Mouse (Mus musculus): ENCODE results near the gene Rpl5. TPM values are rescaled to one million over a fixed set of nuclear protein-coding genes. Genes with fewer than 3 reads are reported as not detected.

The Rpl5 gene
- total and polyA plus RNA-seq, 3 experiments, result 12.5 to 31.4 (median 29.2) TPM

- TF ChIP-seq CTCF (IDR thresholded peaks at IDR 0.05) (peak; percentile 93), POLR2A (IDR thresholded peaks at IDR 0.05; ENCODE audit: insufficient read depth, low read depth, low read length) (no peak)
- H3K4me1 ChIP-seq (ENCODE audit: control insufficient read depth, insufficient read depth, low read length), result peaks cover 2% of the 10 kb centered on the region
- no peaks in the 10 kb centered on the region for H3K79me2 ChIP-seq (replicated peaks; ENCODE audit: control insufficient read depth, insufficient read depth, low read length)
- H3K4me3 ChIP-seq, result no peak overlapping the region
- intact Hi-C loops (cut with DNase I), result loop anchor here (1.0 to 5.0 kb wide), 5 partner anchors 65 to 241 kb away; no protein-coding TSS in a partner anchor
- DNase-seq, result no peak
- H3K27ac ChIP-seq, result no peak overlapping the region
- WGBS, result 75% methylated on average over 2 of the region's 2 CpGs
- H3K27me3 ChIP-seq (ENCODE audit: control insufficient read depth, insufficient read depth, low read length), result no peaks in the 10 kb centered on the region
- H3K36me3 ChIP-seq (ENCODE audit: control insufficient read depth, insufficient read depth, low read length), result no peaks in the 10 kb centered on the region
- 0 out of 2 replicates have a peak overlapping the region, but pooled peaks have one; percentile 41 for H3K9ac ChIP-seq (ENCODE audit: low read depth, low read length)
Observed at GRCm38 (mm10) chr5:107921400-107922252, 21.3 kb downstream of the Rpl5 start.

GRCm38 (mm10) chr5:107922836-107923235 is 22.5 kb downstream of the Rpl5 start:
- Histone ChIP-seq H3K4me1 (ENCODE audit: control insufficient read depth, insufficient read depth, low read length) (peaks cover 2% of the 10 kb centered on the region), H3K79me2 (replicated peaks; ENCODE audit: control insufficient read depth, insufficient read depth, low read length) (no peaks in the 10 kb centered on the region), H3K27me3 (ENCODE audit: control insufficient read depth, insufficient read depth, low read length) (no peaks in the 10 kb centered on the region), H3K36me3 (ENCODE audit: control insufficient read depth, insufficient read depth, low read length) (no peaks in the 10 kb centered on the region), H3K9ac (ENCODE audit: low read depth, low read length) (no peak overlapping the region), H3K27ac (no peak overlapping the region), H3K4me3 (no peak overlapping the region)
- intact Hi-C loops (cut with DNase I), result loop anchor here (1.0 to 5.0 kb wide), 3 partner anchors 63 to 239 kb away; no protein-coding TSS in a partner anchor
- TF ChIP-seq EP300 (IDR thresholded peaks at IDR 0.05; ENCODE audit: insufficient read depth, low read depth, low read length), result no peak
- TF ChIP-seq POLR2A (IDR thresholded peaks at IDR 0.05; ENCODE audit: insufficient read depth, low read depth, low read length), result no peak
- no peak for TF ChIP-seq CTCF (IDR thresholded peaks at IDR 0.05)
- no peak for DNase-seq
- 71% methylated on average over 1 of the region's 1 CpGs for WGBS

GRCm38 (mm10) chr5:107924564-107924963 is 24.3 kb downstream of the Rpl5 start:
- WGBS, result 67% methylated on average over 8 of the region's 8 CpGs
- peak in 1 of 2 experiments; percentile 32 for DNase-seq
- Histone ChIP-seq H3K9ac (ENCODE audit: low read depth, low read length) (no peak overlapping the region), H3K36me3 (ENCODE audit: control insufficient read depth, insufficient read depth, low read length) (no peaks in the 10 kb centered on the region), H3K79me2 (replicated peaks; ENCODE audit: control insufficient read depth, insufficient read depth, low read length) (no peaks in the 10 kb centered on the region), H3K4me3 (peak overlapping the region; percentile 6; the same call in 1 of the 2 replicates), H3K27ac (peak overlapping the region; percentile 30; the same call in 1 of the 2 replicates), H3K4me1 (ENCODE audit: control insufficient read depth, insufficient read depth, low read length) (peaks cover 2% of the 10 kb centered on the region), H3K27me3 (ENCODE audit: control insufficient read depth, insufficient read depth, low read length) (no peaks in the 10 kb centered on the region)
- intact Hi-C loops (cut with DNase I), result loop anchor here (5.0 kb wide), 2 partner anchors 163 to 238 kb away; no protein-coding TSS in a partner anchor
- TF ChIP-seq CTCF (IDR thresholded peaks at IDR 0.05), result no peak
- TF ChIP-seq POLR2A (IDR thresholded peaks at IDR 0.05; ENCODE audit: insufficient read depth, low read depth, low read length), result no peak
- no peak for TF ChIP-seq EP300 (IDR thresholded peaks at IDR 0.05; ENCODE audit: insufficient read depth, low read depth, low read length)

GRCm38 (mm10) chr5:107926550-107927249 is 26.4 kb downstream of the Rpl5 start:
- no peak for TF ChIP-seq EP300 (IDR thresholded peaks at IDR 0.05; ENCODE audit: insufficient read depth, low read depth, low read length)
- TF ChIP-seq CTCF (IDR thresholded peaks at IDR 0.05), result no peak
- TF ChIP-seq POLR2A (IDR thresholded peaks at IDR 0.05; ENCODE audit: insufficient read depth, low read depth, low read length), result no peak
- H3K4me3 ChIP-seq, result no peak overlapping the region
- no peaks in the 10 kb centered on the region for H3K79me2 ChIP-seq (replicated peaks; ENCODE audit: control insufficient read depth, insufficient read depth, low read length)
- H3K27me3 ChIP-seq (ENCODE audit: control insufficient read depth, insufficient read depth, low read length), result no peaks in the 10 kb centered on the region
- no peaks in the 10 kb centered on the region for H3K36me3 ChIP-seq (ENCODE audit: control insufficient read depth, insufficient read depth, low read length)
- 38% methylated on average over 11 of the region's 11 CpGs for WGBS
- H3K9ac ChIP-seq (ENCODE audit: low read depth, low read length), result no peak overlapping the region
- DNase-seq, result peak in 1 of 2 experiments; percentile 18
- peaks cover 2% of the 10 kb centered on the region for H3K4me1 ChIP-seq (ENCODE audit: control insufficient read depth, insufficient read depth, low read length)
- intact Hi-C loops (cut with DNase I), result no loop called here
- no peak overlapping the region for H3K27ac ChIP-seq

GRCm38 (mm10) chr5:107932556-107932955 is 32.3 kb downstream of the Rpl5 start:
- Histone ChIP-seq H3K4me3 (no peak overlapping the region), H3K9ac (ENCODE audit: low read depth, low read length) (no peak overlapping the region), H3K27ac (no peak overlapping the region), H3K79me2 (replicated peaks; ENCODE audit: control insufficient read depth, insufficient read depth, low read length) (no peaks in the 10 kb centered on the region), H3K27me3 (ENCODE audit: control insufficient read depth, insufficient read depth, low read length) (no peaks in the 10 kb centered on the region), H3K4me1 (ENCODE audit: control insufficient read depth, insufficient read depth, low read length) (no peaks in the 10 kb centered on the region), H3K36me3 (ENCODE audit: control insufficient read depth, insufficient read depth, low read length) (no peaks in the 10 kb centered on the region)
- intact Hi-C loops (cut with DNase I), result no loop called here
- DNase-seq, result peak in 1 of 2 experiments; percentile 20
- 57% methylated on average over 2 of the region's 2 CpGs for whole genome bisulfite sequencing
- no peak for TF ChIP-seq CTCF (IDR thresholded peaks at IDR 0.05)
- TF ChIP-seq EP300 (IDR thresholded peaks at IDR 0.05; ENCODE audit: insufficient read depth, low read depth, low read length), result no peak
- no peak for TF ChIP-seq POLR2A (IDR thresholded peaks at IDR 0.05; ENCODE audit: insufficient read depth, low read depth, low read length)

All from heart, adult 2 months (tissue).